Mouse (Mus musculus): Measurements from ENCODE around the gene Panx2. TPM values are rescaled to one million over a fixed set of nuclear protein-coding genes. Genes with fewer than 3 reads are reported as not detected.
A peak's percentile ranks its signal among the peaks of the same experiment; 100 is the strongest.

Gene Panx2
- total RNA-seq, 2 experiments from 2014 or later: 107 to 114 TPM

GRCm38 (mm10) chr15:89122649-89123366, 63.3 kb downstream of the Panx2 start, which contains the start of gene Tubgcp6:
TSS of gene Tubgcp6 (minus strand) at chr15:89123112.
- DNase-seq (ENCODE audit: low spot score in 2 of 2): peak; percentile 96 to 98

Other genes starting within 250 kb of the Panx2 start
- 10 to 100 TPM; 13.0 to 13.6 TPM for gene Alg12, start 240.4 kb upstream of the Panx2 start, total RNA-seq (2021)
- gene Creld2, start 240.1 kb upstream of the Panx2 start, total RNA-seq (2021): 10 to 100 TPM; 26.6 to 33.3 TPM
- gene Pim3, start 197.5 kb upstream of the Panx2 start, total RNA-seq (2021): 10 to 100 TPM; 36.3 to 45.9 TPM
- gene Ttll8, start 105.3 kb upstream of the Panx2 start, total RNA-seq (2021): 1 to 10 TPM in 1 of 2 experiments, under 1 TPM in 1; 0.87 to 2.2 TPM
- 100 to 1,000 TPM; 101 to 104 TPM for gene Mlc1, start 80.7 kb upstream of the Panx2 start, total RNA-seq (2021)
- not detected for gene Mov10l1, start 76.8 kb upstream of the Panx2 start, total RNA-seq (2021)
- 10 to 100 TPM; 20.8 to 20.9 TPM for gene Trabd, start 15.4 kb downstream of the Panx2 start, total RNA-seq (2021)
- gene Selenoo, start 29.4 kb downstream of the Panx2 start, total RNA-seq (2021): 10 to 100 TPM; 20.1 to 23.0 TPM
- 10 to 100 TPM; 31.4 to 34.6 TPM for gene Tubgcp6, start 63.4 kb downstream of the Panx2 start, total RNA-seq (2021)
- 10 to 100 TPM; 15.2 to 15.8 TPM for gene Hdac10, start 69.0 kb downstream of the Panx2 start, total RNA-seq (2021)
- 1 to 10 TPM; 7.4 to 9.2 TPM for gene Mapk12, start 81.0 kb downstream of the Panx2 start, total RNA-seq (2021)
- gene Mapk11, start 89.9 kb downstream of the Panx2 start, total RNA-seq (2021): 10 to 100 TPM; 49.1 to 55.1 TPM
- 10 to 100 TPM; 47.3 to 54.9 TPM for gene Plxnb2, start 121.1 kb downstream of the Panx2 start, total RNA-seq (2021)
- gene Dennd6b, start 136.8 kb downstream of the Panx2 start, total RNA-seq (2021): 10 to 100 TPM; 45.9 to 52.9 TPM
- 100 to 1,000 TPM; 155 to 157 TPM for gene Ppp6r2, start 151.8 kb downstream of the Panx2 start, total RNA-seq (2021)